Mouse (Mus musculus) kidney, embryonic 15.5 days (tissue): ENCODE measurements at regions not wholly inside any gene's neighbourhood (a gene's known extent, or its start where the extent isn't known, plus 50 kb on each side); places are given as distances from the start of the nearest gene placed in this dataset.
A peak's percentile ranks its signal among the peaks of the same experiment; 100 is the strongest.

Experiments
- ATAC-seq: fragments of 200-750 bp; cut with Nextera tagmentation; replicated peaks from 2 replicates; pipeline ENCODE4 v1.8.0; 2017; ENCODE audit warnings: moderate TSS enrichment; ENCODE audit not compliant: low FRiP score
- H3K27ac ChIP-seq: fragments of 300-500 bp; sonication (generic); 2 replicates; pipeline ENCODE4 v1.5.1; 2015; ENCODE audit warnings: mild to moderate bottlenecking, inconsistent platforms
- H3K27me3 ChIP-seq: fragments of 300-500 bp; sonication (generic); 2 replicates; pipeline ENCODE4 v1.6.1; 2015; ENCODE audit warnings: inconsistent platforms
- H3K36me3 ChIP-seq: fragments of 300-500 bp; sonication (generic); 2 replicates; pipeline ENCODE4 v1.6.1; 2015; ENCODE audit warnings: inconsistent platforms
- H3K4me1 ChIP-seq: fragments of 300-500 bp; sonication (generic); 2 replicates; pipeline ENCODE4 v1.6.1; 2015; ENCODE audit warnings: inconsistent platforms
- H3K4me2 ChIP-seq: fragments of 300-500 bp; sonication (generic); 2 replicates; pipeline ENCODE4 v1.6.1; 2015; ENCODE audit warnings: moderate library complexity, mild to moderate bottlenecking, inconsistent platforms
- H3K4me3 ChIP-seq: fragments of 300-500 bp; sonication (generic); replicated peaks from 2 replicates; pipeline ENCODE4 v1.5.1; 2015; ENCODE audit warnings: mild to moderate bottlenecking, inconsistent platforms
- H3K9ac ChIP-seq: fragments of 300-500 bp; sonication (generic); 2 replicates; pipeline ENCODE4 v1.6.1; 2015; ENCODE audit warnings: mild to moderate bottlenecking, inconsistent platforms
- H3K9me3 ChIP-seq: fragments of 300-500 bp; sonication (generic); replicated peaks from 2 replicates; pipeline ENCODE4 v1.6.1; 2016; ENCODE audit warnings: inconsistent platforms
- WGBS: fragments of 180-500 bp; shearing (Covaris S2); methylation state at CpG from one replicate; pipeline ENCODE4 v1.1.7; 2015; ENCODE audit warnings: mixed read lengths; 5-methylcytosine and 5-hydroxymethylcytosine counted together

GRCm38 (mm10) chr14:111971857-111972256 lies 297.0 kb downstream of the Slitrk5 start:
- Histone ChIP-seq H3K9me3 (no peaks in the 10 kb centered on the region), H3K4me3 (no peak overlapping the region), H3K27me3 (no peaks in the 10 kb centered on the region), H3K36me3 (no peaks in the 10 kb centered on the region), H3K4me1 (no peaks in the 10 kb centered on the region), H3K4me2 (no peak overlapping the region), H3K27ac (no peak overlapping the region), H3K9ac (no peak overlapping the region)
- WGBS = 36% methylated on average over 3 of the region's 3 CpGs
- no peak for ATAC-seq

- Histone ChIP-seq H3K36me3 (no peaks in the 10 kb centered on the region), H3K27me3 (no peaks in the 10 kb centered on the region), H3K9me3 (no peaks in the 10 kb centered on the region), H3K4me2 (no peak overlapping the region), H3K9ac (no peak overlapping the region), H3K4me1 (no peaks in the 10 kb centered on the region), H3K27ac (no peak overlapping the region), H3K4me3 (no peak overlapping the region)
- 68% methylated on average over 5 of the region's 5 CpGs for WGBS
- ATAC-seq = no peak
These were observed 321.0 kb downstream of the Slitrk5 start for GRCm38 (mm10) chr14:111995809-111996458.

DNA sequence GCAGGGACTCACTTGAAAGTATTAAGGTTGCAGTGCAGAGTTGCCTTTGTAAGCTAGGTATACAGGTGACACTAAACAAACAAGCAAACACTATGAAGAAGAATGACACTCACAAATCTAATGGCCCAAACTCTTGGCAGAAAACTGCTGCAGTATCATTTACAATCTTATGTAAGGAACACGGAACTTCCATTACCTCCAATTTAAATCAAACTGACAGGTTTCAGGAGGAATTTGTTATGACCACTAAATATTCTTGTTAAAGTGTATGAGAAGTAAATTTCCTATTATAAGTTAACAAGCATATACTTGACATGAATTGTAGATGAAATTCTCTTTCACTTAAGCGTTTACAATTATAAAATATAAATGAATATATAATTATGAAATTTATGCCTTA lies 327.2 kb downstream of the Slitrk5 start:
- no peaks in the 10 kb centered on the region for H3K4me1 ChIP-seq
- no peak overlapping the region for H3K9ac ChIP-seq
- no peak overlapping the region for H3K4me2 ChIP-seq
- H3K27ac ChIP-seq = no peak overlapping the region
- no peaks in the 10 kb centered on the region for H3K9me3 ChIP-seq
- ATAC-seq = no peak
- 60% methylated on average over 2 of the region's 2 CpGs for WGBS
- no peaks in the 10 kb centered on the region for H3K27me3 ChIP-seq
- H3K36me3 ChIP-seq = no peaks in the 10 kb centered on the region
- no peak overlapping the region for H3K4me3 ChIP-seq

- no peak overlapping the region for H3K27ac ChIP-seq
- no peak for ATAC-seq
- no peaks in the 10 kb centered on the region for H3K27me3 ChIP-seq
- H3K4me2 ChIP-seq = no peak overlapping the region
- no peaks in the 10 kb centered on the region for H3K4me1 ChIP-seq
- no peak overlapping the region for H3K4me3 ChIP-seq
- H3K9ac ChIP-seq = no peak overlapping the region
- H3K36me3 ChIP-seq = no peaks in the 10 kb centered on the region
- WGBS = 85% methylated on average over 3 of the region's 3 CpGs
- no peaks in the 10 kb centered on the region for H3K9me3 ChIP-seq
These were observed 328.0 kb downstream of the Slitrk5 start for GRCm38 (mm10) chr14:112002881-112003280.

DNA sequence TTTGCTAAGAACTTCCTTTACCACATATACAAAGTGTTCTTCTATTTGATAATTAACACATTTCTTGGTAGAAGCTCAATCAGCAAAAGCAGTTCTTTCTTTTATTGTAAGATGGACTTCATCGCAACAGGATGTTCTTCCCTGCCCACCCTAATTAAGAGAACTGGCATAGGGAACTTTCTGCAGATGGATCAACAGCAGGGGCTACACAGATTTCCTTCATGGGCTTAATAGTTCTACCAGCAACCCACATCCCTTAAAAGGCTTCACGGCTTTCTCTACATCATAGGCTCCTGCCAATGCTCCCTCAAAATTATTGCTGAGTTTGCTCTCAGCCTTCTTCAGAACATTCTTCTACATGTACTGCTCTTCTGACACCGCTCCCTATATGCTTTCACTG lies 333.8 kb downstream of the Slitrk5 start:
- H3K9ac ChIP-seq = no peak overlapping the region
- WGBS = 85% methylated on average over 3 of the region's 3 CpGs
- no peak overlapping the region for H3K27ac ChIP-seq
- no peaks in the 10 kb centered on the region for H3K9me3 ChIP-seq
- ATAC-seq = no peak
- H3K4me1 ChIP-seq = no peaks in the 10 kb centered on the region
- no peaks in the 10 kb centered on the region for H3K36me3 ChIP-seq
- no peaks in the 10 kb centered on the region for H3K27me3 ChIP-seq
- H3K4me3 ChIP-seq = no peak overlapping the region
- no peak overlapping the region for H3K4me2 ChIP-seq

GRCm38 (mm10) chr14:112029331-112029730 lies 354.4 kb downstream of the Slitrk5 start:
- ATAC-seq = no peak

DNA sequence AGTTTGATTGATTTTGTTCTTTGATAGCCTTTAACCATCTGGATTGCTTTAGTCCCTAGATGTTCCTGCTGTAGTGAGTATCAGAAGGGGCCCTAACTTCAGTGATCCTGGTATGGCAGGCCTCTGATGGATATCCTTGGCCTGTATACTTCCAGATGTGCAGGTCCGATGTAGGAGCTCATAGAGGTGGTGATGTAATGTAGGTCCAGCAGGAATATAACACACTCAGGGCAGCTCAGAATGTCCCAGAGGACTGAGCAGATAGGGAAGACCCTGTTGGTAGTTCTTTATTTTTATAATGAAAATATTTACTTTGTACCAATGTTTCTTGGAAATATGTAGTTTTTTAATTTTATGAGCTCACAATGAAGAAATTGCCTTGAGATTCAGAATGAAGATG lies 400.2 kb downstream of the Slitrk5 start:
- H3K36me3 ChIP-seq = no peaks in the 10 kb centered on the region
- no peaks in the 10 kb centered on the region for H3K27me3 ChIP-seq
- ATAC-seq = 0 out of 2 replicates have a peak, but pooled peaks have one; percentile 43
- no peak overlapping the region for H3K4me3 ChIP-seq
- no peak overlapping the region for H3K27ac ChIP-seq
- 94% methylated on average over 1 of the region's 1 CpGs for WGBS
- no peak overlapping the region for H3K9ac ChIP-seq
- no peaks in the 10 kb centered on the region for H3K4me1 ChIP-seq
- no peak overlapping the region for H3K4me2 ChIP-seq
- H3K9me3 ChIP-seq = no peaks in the 10 kb centered on the region

More at GRCm38 (mm10) chr14:112029331-112029730, 354.4 kb downstream of the Slitrk5 start:
- H3K4me3 ChIP-seq = no peak overlapping the region
- H3K4me1 ChIP-seq = no peaks in the 10 kb centered on the region
- H3K9me3 ChIP-seq = no peaks in the 10 kb centered on the region
- WGBS = 88% methylated on average over 3 of the region's 3 CpGs
- no peak overlapping the region for H3K27ac ChIP-seq
- H3K36me3 ChIP-seq = no peaks in the 10 kb centered on the region
- H3K9ac ChIP-seq = no peak overlapping the region
- no peak overlapping the region for H3K4me2 ChIP-seq
- H3K27me3 ChIP-seq = no peaks in the 10 kb centered on the region
